Mouse (Mus musculus): Measurements from ENCODE around the gene Gzmc.

- TF ChIP-seq CTCF (IDR thresholded peaks at IDR 0.05; ENCODE audit: control insufficient read depth, insufficient read depth, low read length): no peak
- TF ChIP-seq POLR2A (IDR thresholded peaks at IDR 0.05; ENCODE audit: borderline replicate concordance, control insufficient read depth, low read depth, low read length): no peak
Measured at GRCm38 (mm10) chr14:56283816-56284215, 49.4 kb upstream of the Gzmc start.
